Mouse (Mus musculus) adrenal gland, postnatal 0 days (tissue): Measurements from ENCODE around the gene Rgs14. TPM values are rescaled to one million over a fixed set of nuclear protein-coding genes. Genes with fewer than 3 reads are reported as not detected.

Experiments used
- polyA plus RNA-seq: library from polyadenylated mRNA; unstranded; fragments of >200 nt; fragmentation: Nextera tagmentation; extraction: Ambion mirVana; gene quantifications from 2 replicates; pipeline ENCODE4 v1.2.1, GENCODE M21; 2015

The Rgs14 gene
- 1.2 and 1.3 TPM in 2 replicates for polyA plus RNA-seq

GRCm38 (mm10) chr13:55369531-55370114 lies at the start of gene Rgs14:
Gene Rgs14 (plus strand): TSS chr13:55369732.

GRCm38 (mm10) chr13:55319931-55320533 lies 49.5 kb upstream of the Rgs14 start, which contains the start of gene Prelid1:
Gene Prelid1 (plus strand): TSS chr13:55320500.

GRCm38 (mm10) chr13:55321434-55322129 lies 48.0 kb upstream of the Rgs14 start, which contains the start of gene Rab24:
Gene Rab24 (minus strand): TSS chr13:55321946.

DNA sequence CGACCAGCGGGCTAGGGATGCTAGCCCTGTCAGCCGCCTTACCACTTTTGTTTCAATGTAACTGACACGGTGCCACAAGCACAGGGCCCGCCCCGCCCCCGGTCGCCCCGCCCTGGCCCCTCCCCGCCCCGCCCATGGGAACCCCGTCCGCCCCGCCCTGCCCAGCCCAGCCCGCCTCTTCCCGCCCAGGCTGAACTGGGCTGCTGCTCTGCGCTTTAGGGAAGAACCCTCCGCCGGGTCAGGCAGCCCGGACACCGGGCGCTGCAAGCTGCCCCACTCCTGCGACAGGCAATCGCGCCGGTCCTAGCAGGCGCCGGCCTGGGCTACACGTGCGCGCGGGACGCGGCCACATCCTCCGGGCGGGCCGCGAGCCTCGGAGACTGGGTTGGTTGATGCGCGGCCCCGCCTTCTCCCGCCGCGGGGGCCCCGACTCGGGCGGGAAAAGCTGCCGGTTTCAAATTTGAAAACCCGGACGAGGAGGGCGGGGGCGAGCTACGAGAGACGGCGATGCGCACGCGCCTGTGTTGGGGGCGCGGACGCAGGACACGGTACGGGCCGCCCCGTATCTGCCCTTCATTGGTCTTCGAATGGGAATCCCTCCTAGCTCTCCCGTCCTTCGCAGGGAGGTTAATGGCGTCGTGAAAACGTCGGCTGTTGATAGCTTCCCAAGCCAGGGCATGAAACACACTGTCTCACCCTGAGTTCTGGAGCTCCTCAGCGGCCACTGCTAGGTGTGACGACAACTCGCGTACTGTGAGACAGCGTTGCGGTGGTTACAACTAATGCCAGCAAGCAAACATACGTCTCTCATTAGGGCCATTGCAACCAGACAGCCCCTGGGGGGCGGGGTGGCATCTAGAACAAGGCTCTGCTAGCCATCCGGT lies 39.6 kb upstream of the Rgs14 start, which contains the start of gene Mxd3:
TSS of gene Mxd3 (minus strand) at position 141 of the 884 bp plus-strand sequence.

DNA sequence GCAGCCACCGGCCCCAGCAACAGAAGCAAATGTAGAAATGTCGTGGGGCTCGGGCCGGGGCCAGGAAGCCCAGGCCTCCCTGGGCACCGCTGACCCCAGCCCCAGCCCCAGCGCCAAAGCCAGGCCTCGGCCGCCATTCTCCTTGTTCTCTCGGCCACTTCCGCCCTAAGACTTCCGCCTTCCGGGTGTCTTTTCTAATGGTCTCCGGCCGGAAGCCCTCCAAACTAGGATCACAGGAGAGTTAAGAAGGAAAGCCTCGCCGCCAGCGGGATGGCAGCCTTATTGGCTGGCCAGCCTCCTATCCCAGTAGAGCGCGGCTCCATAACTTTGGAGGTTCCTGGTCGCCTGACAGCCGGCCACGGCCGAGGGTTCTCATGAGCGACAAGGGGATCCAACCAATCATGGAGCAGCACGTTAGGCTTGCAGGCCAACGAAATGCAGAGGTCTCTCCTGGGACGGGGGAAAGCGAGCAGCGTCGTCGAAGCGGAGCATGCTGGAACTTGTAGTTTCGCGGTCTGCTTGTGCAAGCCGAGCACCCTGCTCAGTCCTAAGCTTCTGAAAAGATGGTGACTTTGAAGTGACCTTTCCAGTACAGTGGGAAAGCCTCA lies 7.0 kb upstream of the Rgs14 start, which contains the start of gene Lman2:
TSS of gene Lman2 (minus strand) at position 331 of the 608 bp plus-strand sequence.

DNA sequence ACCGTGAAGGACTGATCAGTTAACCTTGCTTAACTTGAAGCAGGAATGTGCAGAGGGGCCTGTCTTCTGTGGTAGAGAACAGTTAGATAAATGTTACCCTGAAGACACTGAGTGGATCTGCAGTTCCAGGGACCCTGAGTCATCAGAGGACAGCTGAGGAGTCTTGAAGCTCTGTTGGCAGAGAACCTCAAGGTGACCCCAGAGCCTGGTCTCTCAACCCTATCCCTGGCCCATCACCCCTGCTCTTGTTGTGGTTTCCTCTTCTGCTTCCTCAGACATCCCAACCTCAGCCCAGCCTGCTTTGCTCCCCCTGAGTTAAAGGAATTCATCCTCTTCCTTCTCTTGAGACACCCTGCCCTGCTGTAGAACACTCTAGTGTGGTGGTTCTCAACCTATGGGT lies 28.6 kb downstream of the Rgs14 start, which contains the start of gene Slc34a1:
TSS of gene Slc34a1 (plus strand) at position 100 of the 400 bp plus-strand sequence.

GRCm38 (mm10) chr13:55414743-55415380 lies 45.3 kb downstream of the Rgs14 start, which contains the start of gene Pfn3:
Gene Pfn3 (minus strand): TSS chr13:55415232.

DNA sequence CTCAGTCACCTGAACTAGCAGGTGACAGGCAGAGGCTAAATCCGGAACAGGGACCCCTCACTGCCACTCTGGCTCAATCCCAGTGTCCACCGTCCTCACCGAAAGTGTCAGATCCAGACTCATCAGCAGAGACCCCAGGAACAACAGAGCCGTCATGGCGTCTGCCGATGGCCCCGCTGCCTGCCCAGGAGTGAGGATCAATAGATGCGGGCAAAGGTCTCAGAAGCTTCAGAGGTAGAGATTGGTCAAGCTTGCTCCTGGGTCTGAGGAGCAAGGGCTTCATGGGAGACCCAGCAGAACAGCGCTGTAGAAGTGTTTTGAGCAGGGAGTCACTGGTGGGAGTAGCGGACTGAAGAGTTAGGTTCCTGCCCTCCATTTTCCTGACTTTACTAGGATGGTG lies 57.1 kb downstream of the Rgs14 start, which contains the start of gene F12:
TSS of gene F12 (minus strand) at position 181 of the 400 bp plus-strand sequence.

Other genes starting within 250 kb of the Rgs14 start
- gene Gm17617, start 236.2 kb upstream of the Rgs14 start, polyA plus RNA-seq: not detected in 2 replicates
- gene Fgfr4, start 217.1 kb upstream of the Rgs14 start, polyA plus RNA-seq: 2.4 and 10.5 TPM in 2 replicates
- gene Nsd1, start 159.9 kb upstream of the Rgs14 start, polyA plus RNA-seq: 42.4 and 67.5 TPM in 2 replicates
- gene Prelid1, start 49.2 kb upstream of the Rgs14 start, polyA plus RNA-seq: 230 and 264 TPM in 2 replicates
- 89.1 and 126 TPM in 2 replicates for gene Rab24, start 47.8 kb upstream of the Rgs14 start, polyA plus RNA-seq
- gene Mxd3, start 39.9 kb upstream of the Rgs14 start, polyA plus RNA-seq: 10.8 and 18.6 TPM in 2 replicates
- gene Lman2, start 6.9 kb upstream of the Rgs14 start, polyA plus RNA-seq: 58.9 and 82.5 TPM in 2 replicates
- 1.5 and 1.8 TPM in 2 replicates for gene Slc34a1, start 28.5 kb downstream of the Rgs14 start, polyA plus RNA-seq
- not detected in 2 replicates for gene Pfn3, start 45.5 kb downstream of the Rgs14 start, polyA plus RNA-seq
- 8.7 and 12.2 TPM in 2 replicates for gene F12, start 57.1 kb downstream of the Rgs14 start, polyA plus RNA-seq
- 20.3 and 24.0 TPM in 2 replicates for gene Grk6, start 75.3 kb downstream of the Rgs14 start, polyA plus RNA-seq
- 1.0 and 1.1 TPM in 2 replicates for gene Prr7, start 94.5 kb downstream of the Rgs14 start, polyA plus RNA-seq
- 66.4 and 97.2 TPM in 2 replicates for gene Dbn1, start 118.4 kb downstream of the Rgs14 start, polyA plus RNA-seq
- gene Pdlim7, start 143.9 kb downstream of the Rgs14 start, polyA plus RNA-seq: 72.4 and 78.9 TPM in 2 replicates
- gene Dok3, start 159.6 kb downstream of the Rgs14 start, polyA plus RNA-seq: 2.8 and 2.9 TPM in 2 replicates
- 39.5 and 45.1 TPM in 2 replicates for gene Ddx41, start 166.9 kb downstream of the Rgs14 start, polyA plus RNA-seq
- 17.9 and 21.7 TPM in 2 replicates for gene Fam193b, start 201.4 kb downstream of the Rgs14 start, polyA plus RNA-seq
- gene Tmed9, start 204.0 kb downstream of the Rgs14 start, polyA plus RNA-seq: 89.2 and 133 TPM in 2 replicates
- 20.5 and 21.5 TPM in 2 replicates for gene B4galt7, start 230.2 kb downstream of the Rgs14 start, polyA plus RNA-seq